ENCODE assay signal across 20 mouse cellular contexts in genomic region chr10:119218274-119219080, GRCm38 (mm10). TPM values are rescaled to one million over a fixed set of nuclear protein-coding genes. Genes with fewer than 3 reads are reported as not detected.
DNase-seq lines count a peak whose midpoint lies in the region; ATAC-seq and TF ChIP-seq lines count a peak whose summit lies in the region.
"Had no signal": no experiment of that assay in that cellular context is flagged by ENCODE, and none has a peak within 500 bp of the region (broad histone marks: within the 10 kb centered on the region; RNA-seq: fewer than 3 reads in every experiment).

No protein-coding gene starts in this region.

- H3K4me2 ChIP-seq in heart, embryonic 12.5 days: no peak overlapping the region
- no peak overlapping the region for H3K4me2 ChIP-seq in intestine, embryonic 15.5 days (replicated peaks)
- H3K4me2 ChIP-seq: forebrain, embryonic 12.5 days; heart, embryonic 13.5 days; limb, embryonic 12.5 days; liver, embryonic 12.5 days had no signal

- 90% methylated on average over 15 of the region's 15 CpGs for WGBS in heart, embryonic 12.5 days
- 79% methylated on average over 15 of the region's 15 CpGs for WGBS in spleen, adult 2 months
- WGBS in intestine, embryonic 15.5 days: 88% methylated on average over 15 of the region's 15 CpGs

- no peak for TF ChIP-seq POLR2A in spleen, adult 2 months (IDR thresholded peaks at IDR 0.05; ENCODE audit: low read depth, low read length)

- peaks cover 25% of the 10 kb centered on the region for H3K4me1 ChIP-seq in heart, embryonic 12.5 days (replicated peaks)
- no peaks in the 10 kb centered on the region for H3K4me1 ChIP-seq in spleen, adult 2 months (ENCODE audit: control insufficient read depth, insufficient read depth, insufficient read length)
- peaks cover 9% of the 10 kb centered on the region for H3K4me1 ChIP-seq in intestine, embryonic 15.5 days (replicated peaks)
- H3K4me1 ChIP-seq: limb, embryonic 12.5 days had no signal

- H3K27ac ChIP-seq in heart, embryonic 12.5 days (ENCODE audit: poor library complexity, severe bottlenecking): no peak overlapping the region
- peak overlapping the region; percentile 59 for H3K27ac ChIP-seq in spleen, adult 2 months (ENCODE audit: insufficient read depth, low read length)
- no peak overlapping the region for H3K27ac ChIP-seq in intestine, embryonic 15.5 days
- H3K27ac ChIP-seq: forebrain, embryonic 12.5 days; heart, embryonic 13.5 days; limb, embryonic 12.5 days; liver, embryonic 12.5 days had no signal

- H3K27me3 ChIP-seq in heart, embryonic 12.5 days (replicated peaks): no peaks in the 10 kb centered on the region
- H3K27me3 ChIP-seq in spleen, adult 2 months (ENCODE audit: control insufficient read depth, insufficient read depth, low read length): no peaks in the 10 kb centered on the region
- H3K27me3 ChIP-seq in intestine, embryonic 15.5 days (replicated peaks): no peaks in the 10 kb centered on the region
- H3K27me3 ChIP-seq: forebrain, embryonic 12.5 days; heart, embryonic 13.5 days; limb, embryonic 12.5 days; liver, embryonic 12.5 days; megakaryocyte, embryonic 14.5 days; Patski had no signal

- no peaks in the 10 kb centered on the region for H3K9me3 ChIP-seq in heart, embryonic 12.5 days (replicated peaks)
- no peaks in the 10 kb centered on the region for H3K9me3 ChIP-seq in intestine, embryonic 15.5 days
- H3K9me3 ChIP-seq: forebrain, embryonic 12.5 days; heart, embryonic 13.5 days; limb, embryonic 12.5 days; liver, embryonic 12.5 days; megakaryocyte, embryonic 14.5 days had no signal

- no peak for TF ChIP-seq CTCF in spleen, adult 2 months (IDR thresholded peaks at IDR 0.05; ENCODE audit: extremely low read depth, insufficient read depth, insufficient read length, insufficient replicate concordance)

- H3K4me3 ChIP-seq in heart, embryonic 12.5 days: no peak overlapping the region
- H3K4me3 ChIP-seq in spleen, adult 2 months (ENCODE audit: extremely low read depth, insufficient read depth, insufficient read length): peak overlapping the region; percentile 4; the same call in 1 of the 2 replicates
- H3K4me3 ChIP-seq in intestine, embryonic 15.5 days (replicated peaks): no peak overlapping the region
- H3K4me3 ChIP-seq: forebrain, embryonic 12.5 days; heart, embryonic 13.5 days; limb, embryonic 12.5 days; liver, embryonic 12.5 days; megakaryocyte, embryonic 14.5 days had no signal

- H3K36me3 ChIP-seq in heart, embryonic 12.5 days: peaks cover 50% of the 10 kb centered on the region
- peaks cover 19% of the 10 kb centered on the region for H3K36me3 ChIP-seq in spleen, adult 2 months (ENCODE audit: control insufficient read depth, insufficient read depth, low read length)
- H3K36me3 ChIP-seq in intestine, embryonic 15.5 days: peaks cover 13% of the 10 kb centered on the region

- no peak for ATAC-seq in heart, embryonic 12.5 days (ENCODE audit: insufficient number of reproducible peaks, low FRiP score)
- ATAC-seq in activated CD4-positive, CD25-positive, alpha-beta regulatory T cell, adult 4 months: peak; percentile 75
- no peak for ATAC-seq in intestine, embryonic 15.5 days
- ATAC-seq: liver, embryonic 12.5 days; Patski had no signal

- DNase-seq in heart, adult 11 months: peak; percentile 75
- DNase-seq in spleen, adult 2 months (ENCODE audit: low read depth in 1 of 2, low spot score in 2 of 2): no peak
- no peak for DNase-seq in spleen, postnatal 14 days (ENCODE audit: low spot score in 2 of 2)
- peak; percentile 12 for DNase-seq in thymus, postnatal 25 days
- DNase-seq in cerebellum, postnatal 25 days: no peak
- DNase-seq: adrenal gland, postnatal 36 days; B cell, adult 2 months; cerebellum, adult 2 months; kidney, adult 8-10 months; lung, adult 2 months; midbrain, embryonic 14.5 days had no signal

- no peak overlapping the region for H3K9ac ChIP-seq in heart, embryonic 12.5 days
- H3K9ac ChIP-seq in intestine, embryonic 15.5 days: no peak overlapping the region
- H3K9ac ChIP-seq: forebrain, embryonic 12.5 days; heart, embryonic 13.5 days; limb, embryonic 12.5 days; liver, embryonic 12.5 days had no signal

RNA-seq across cellular contexts. Expression of gene Cand1, which starts 21.4 kb away (rescaled TPM):
- 66.0 and 71.3 TPM in 2 replicates for polyA plus RNA-seq in heart, embryonic 12.5 days (2016; fragmentation: Nextera tagmentation; extraction: Ambion mirVana)
- polyA plus RNA-seq in spleen, adult 2 months (2012; rRNA removed): 17.2 and 18.5 TPM in 2 replicates
- polyA plus RNA-seq in activated CD4-positive, CD25-positive, alpha-beta regulatory T cell, adult 4 months (2017; shearing (Covaris generic)): 10 to 100 TPM; 23.1 to 24.4 TPM
- polyA plus RNA-seq in intestine, embryonic 15.5 days (2015; fragmentation: Nextera tagmentation; extraction: Ambion mirVana): 43.6 and 47.0 TPM in 2 replicates

Comparison
In these comparisons a context has a peak if more than half of its experiments do, and no peak if none do; other contexts are left out.
1. DNase-seq: peak in heart, adult 11 months (single experiment) and thymus, postnatal 25 days (single experiment); none in spleen, adult 2 months (0 of 2), spleen, postnatal 14 days (0 of 2) and cerebellum, postnatal 25 days (0 of 2).